Mouse (Mus musculus) heart, embryonic 12.5 days (tissue): ENCODE results near the gene Mif. TPM values are rescaled to one million over a fixed set of nuclear protein-coding genes. Genes with fewer than 3 reads are reported as not detected.

Experiments
- ATAC-seq: fragments of 200-750 bp; cut with Nextera tagmentation; 2 replicates; pipeline ENCODE4 v1.8.0; 2017; ENCODE audit warnings: moderate TSS enrichment, moderate library complexity; ENCODE audit not compliant: insufficient number of reproducible peaks, low FRiP score
- H3K27ac ChIP-seq: fragments of 300-500 bp; sonication (generic); 2 replicates; pipeline ENCODE4 v1.5.1; 2016; ENCODE audit warnings: mild to moderate bottlenecking, moderate library complexity; ENCODE audit not compliant: poor library complexity, severe bottlenecking
- H3K27me3 ChIP-seq: fragments of 300-500 bp; sonication (generic); replicated peaks from 2 replicates; pipeline ENCODE4 v1.6.1; 2016; ENCODE audit warnings: mild to moderate bottlenecking, moderate library complexity
- H3K36me3 ChIP-seq: fragments of 300-500 bp; sonication (generic); 2 replicates; pipeline ENCODE4 v1.6.1; 2016; ENCODE audit warnings: mild to moderate bottlenecking, moderate library complexity
- H3K4me1 ChIP-seq: fragments of 300-500 bp; sonication (generic); replicated peaks from 2 replicates; pipeline ENCODE4 v1.6.1; 2016; ENCODE audit warnings: mild to moderate bottlenecking
- H3K4me2 ChIP-seq: fragments of 300-500 bp; sonication (generic); 2 replicates; pipeline ENCODE4 v1.6.1; 2016; ENCODE audit warnings: mild to moderate bottlenecking, moderate library complexity
- H3K4me3 ChIP-seq: fragments of 300-500 bp; sonication (generic); 2 replicates; pipeline ENCODE4 v1.5.1; 2016; ENCODE audit warnings: mild to moderate bottlenecking
- H3K9ac ChIP-seq: fragments of 300-500 bp; sonication (generic); 2 replicates; pipeline ENCODE4 v1.6.1; 2016; ENCODE audit warnings: mild to moderate bottlenecking, moderate library complexity
- H3K9me3 ChIP-seq: fragments of 300-500 bp; sonication (generic); replicated peaks from 2 replicates; pipeline ENCODE4 v1.6.1; 2016; ENCODE audit warnings: mild to moderate bottlenecking, moderate library complexity
- WGBS: fragments of 180-500 bp; shearing (Covaris S2); methylation state at CpG from one replicate; pipeline ENCODE4 v1.1.7; 2016; 5-methylcytosine and 5-hydroxymethylcytosine counted together
- polyA plus RNA-seq: library from polyadenylated mRNA; unstranded; fragments of >200 nt; fragmentation: Nextera tagmentation; extraction: Ambion mirVana; gene quantifications from 2 replicates; pipeline ENCODE4 v1.2.1, GENCODE M21; 2016

Mif gene
- polyA plus RNA-seq, 1 experiment from 2014 or later: 2,393 TPM

GRCm38 (mm10) chr10:75835307-75835706 is 24.7 kb downstream of the Mif start:
- H3K9ac ChIP-seq: peak overlapping the region; percentile 26; the same call in 1 of the 2 replicates
- H3K27ac ChIP-seq: no peak overlapping the region
- peak overlapping the region; percentile 81 for H3K4me2 ChIP-seq
- H3K36me3 ChIP-seq: no peaks in the 10 kb centered on the region
- WGBS: under 1% methylated on average over 10 of the region's 10 CpGs
- no peaks in the 10 kb centered on the region for H3K9me3 ChIP-seq
- peak overlapping the region; percentile 30 for H3K4me3 ChIP-seq
- peaks cover 21% of the 10 kb centered on the region for H3K4me1 ChIP-seq
- H3K27me3 ChIP-seq: peaks cover 1% of the 10 kb centered on the region
- ATAC-seq: no peak

DNA sequence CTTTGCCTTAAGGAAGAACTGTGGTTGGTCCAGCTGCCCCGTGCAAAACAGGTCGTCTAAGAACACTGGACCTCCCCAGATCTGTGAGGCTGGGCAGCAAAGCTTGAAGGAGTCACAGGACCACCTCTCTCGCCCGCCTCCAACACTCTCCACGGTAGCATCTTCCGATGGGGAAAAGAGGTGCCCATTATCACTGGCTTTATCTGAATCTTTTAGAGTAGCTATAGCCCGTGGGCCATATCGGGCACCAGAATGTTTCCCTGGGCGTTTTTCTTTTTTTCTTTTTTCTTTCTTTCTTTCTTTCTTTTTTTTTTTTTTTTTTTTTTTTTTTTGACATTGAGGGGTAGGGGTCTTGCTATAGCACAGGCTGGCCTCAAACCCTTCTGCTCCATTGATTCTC is 25.3 kb downstream of the Mif start:
- Histone ChIP-seq H3K4me2 (peak overlapping the region; percentile 81), H3K9me3 (no peaks in the 10 kb centered on the region), H3K27me3 (no peaks in the 10 kb centered on the region; the same call in 1 of the 2 replicates), H3K36me3 (no peaks in the 10 kb centered on the region), H3K4me3 (peak overlapping the region; percentile 47), H3K9ac (peak overlapping the region; percentile 68), H3K27ac (no peak overlapping the region), H3K4me1 (peaks cover 21% of the 10 kb centered on the region)
- 4% methylated on average over 9 of the region's 9 CpGs for WGBS
- no peak for ATAC-seq

DNA sequence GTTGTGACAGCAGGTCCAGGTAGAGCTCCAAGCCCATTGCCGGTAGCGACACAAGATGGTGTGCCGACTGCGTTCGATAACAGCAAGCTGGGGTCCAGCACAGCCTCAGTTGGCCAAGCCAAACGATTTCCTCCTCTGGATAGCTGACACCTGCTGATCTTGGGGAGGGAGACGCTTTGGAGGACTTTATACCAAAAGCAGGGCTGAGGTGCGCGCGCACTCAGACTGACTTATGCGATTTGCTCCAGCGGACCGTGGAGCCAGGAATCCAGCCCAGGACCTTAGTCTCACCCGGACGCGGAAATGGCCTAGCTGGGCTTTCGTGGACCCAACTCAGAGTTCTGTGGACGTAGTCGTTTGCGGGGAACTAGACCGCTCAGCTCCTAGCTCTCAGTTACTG is 25.8 kb downstream of the Mif start:
- under 1% methylated on average over 21 of the region's 21 CpGs for WGBS
- H3K4me2 ChIP-seq: peak overlapping the region; percentile 81
- H3K9me3 ChIP-seq: no peaks in the 10 kb centered on the region
- H3K4me3 ChIP-seq: peak overlapping the region; percentile 47
- H3K36me3 ChIP-seq: no peaks in the 10 kb centered on the region
- peaks cover 21% of the 10 kb centered on the region for H3K4me1 ChIP-seq
- H3K27me3 ChIP-seq: no peaks in the 10 kb centered on the region; the same call in 1 of the 2 replicates
- no peak overlapping the region for H3K27ac ChIP-seq
- H3K9ac ChIP-seq: peak overlapping the region; percentile 68
- ATAC-seq: 0 out of 2 replicates have a peak, but pooled peaks have one; percentile 10

GRCm38 (mm10) chr10:75833456-75834080 is 26.5 kb downstream of the Mif start:
- peak overlapping the region; percentile 68; the same call in 1 of the 2 replicates for H3K9ac ChIP-seq
- no peak overlapping the region for H3K27ac ChIP-seq
- H3K4me3 ChIP-seq: peak overlapping the region; percentile 47
- no peak for ATAC-seq
- H3K9me3 ChIP-seq: no peaks in the 10 kb centered on the region
- H3K4me1 ChIP-seq: peaks cover 21% of the 10 kb centered on the region
- no peaks in the 10 kb centered on the region for H3K36me3 ChIP-seq
- H3K4me2 ChIP-seq: peak overlapping the region; percentile 81
- 13% methylated on average over 21 of the region's 21 CpGs for WGBS
- no peaks in the 10 kb centered on the region; the same call in 1 of the 2 replicates for H3K27me3 ChIP-seq

DNA sequence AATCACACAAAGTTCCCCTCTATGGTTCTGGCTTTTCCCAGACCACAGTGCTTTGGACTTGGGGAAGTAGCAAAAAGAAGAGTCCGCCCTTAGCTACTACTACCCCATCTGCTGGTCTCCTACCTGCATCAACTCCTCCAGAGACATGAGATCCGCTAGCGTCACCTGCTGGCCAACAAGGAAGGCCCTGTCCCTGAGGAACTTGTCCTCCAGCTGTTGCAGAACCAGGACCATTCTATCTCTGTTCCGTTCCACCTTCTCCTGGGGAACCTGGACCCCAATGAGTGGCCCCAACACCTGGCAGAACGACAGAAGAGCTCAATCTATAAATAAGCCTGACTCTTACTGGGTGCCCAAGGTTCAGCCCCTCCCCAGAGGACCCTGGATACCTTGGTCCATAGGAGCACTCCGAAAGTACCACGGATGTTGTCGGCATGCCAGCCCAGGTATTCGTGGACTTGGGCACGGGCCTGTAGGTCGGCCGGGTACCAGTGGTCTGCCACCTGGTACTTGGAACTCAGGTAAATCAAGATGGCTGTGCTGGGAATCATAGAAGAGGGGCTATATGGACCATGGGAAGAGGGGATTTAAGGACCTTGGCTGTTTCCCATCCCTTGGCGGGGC is 27.7 kb downstream of the Mif start:
- H3K9ac ChIP-seq: no peak overlapping the region
- no peak overlapping the region for H3K27ac ChIP-seq
- H3K4me1 ChIP-seq: peaks cover 16% of the 10 kb centered on the region
- no peak overlapping the region for H3K4me2 ChIP-seq
- no peak for ATAC-seq
- 52% methylated on average over 13 of the region's 13 CpGs for WGBS
- no peaks in the 10 kb centered on the region; the same call in 1 of the 2 replicates for H3K27me3 ChIP-seq
- H3K4me3 ChIP-seq: no peak overlapping the region
- H3K9me3 ChIP-seq: no peaks in the 10 kb centered on the region
- H3K36me3 ChIP-seq: no peaks in the 10 kb centered on the region

DNA sequence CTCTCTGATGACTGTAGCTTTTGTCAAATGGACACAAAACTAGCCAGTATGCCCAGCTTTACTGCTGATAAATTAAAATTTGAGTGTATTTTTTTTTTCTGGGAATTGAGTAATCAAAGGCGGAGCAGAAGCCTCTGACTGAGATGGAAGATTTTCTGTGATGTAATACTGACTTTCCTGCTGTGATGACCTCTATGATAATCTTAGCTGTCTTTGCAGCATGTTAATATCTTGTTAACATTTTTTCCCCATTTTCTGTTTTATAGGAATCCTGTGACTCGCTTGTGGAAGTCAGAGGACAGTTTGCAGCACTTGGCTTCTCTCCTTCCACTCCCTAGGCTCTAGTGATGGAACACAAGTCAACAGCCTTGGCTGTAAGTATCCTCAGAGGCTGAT is 29.8 kb downstream of the Mif start:
- Histone ChIP-seq H3K27ac (no peak overlapping the region), H3K36me3 (no peaks in the 10 kb centered on the region), H3K27me3 (no peaks in the 10 kb centered on the region; the same call in 1 of the 2 replicates), H3K4me1 (peaks cover 12% of the 10 kb centered on the region), H3K4me3 (no peak overlapping the region), H3K4me2 (no peak overlapping the region), H3K9me3 (no peaks in the 10 kb centered on the region), H3K9ac (no peak overlapping the region)
- ATAC-seq: no peak
- 78% methylated on average over 2 of the region's 2 CpGs for WGBS

GRCm38 (mm10) chr10:75829529-75830274 is 30.3 kb downstream of the Mif start:
- 73% methylated on average over 2 of the region's 2 CpGs for WGBS
- H3K4me3 ChIP-seq: no peak overlapping the region
- H3K4me2 ChIP-seq: no peak overlapping the region
- peaks cover 6% of the 10 kb centered on the region; the same call in 1 of the 2 replicates for H3K4me1 ChIP-seq
- 0 out of 2 replicates have a peak, but pooled peaks cover under 1% of the 10 kb centered on the region for H3K9me3 ChIP-seq
- ATAC-seq: no peak
- no peak overlapping the region for H3K9ac ChIP-seq
- H3K27ac ChIP-seq: no peak overlapping the region
- no peaks in the 10 kb centered on the region for H3K36me3 ChIP-seq
- H3K27me3 ChIP-seq: no peaks in the 10 kb centered on the region; the same call in 1 of the 2 replicates

DNA sequence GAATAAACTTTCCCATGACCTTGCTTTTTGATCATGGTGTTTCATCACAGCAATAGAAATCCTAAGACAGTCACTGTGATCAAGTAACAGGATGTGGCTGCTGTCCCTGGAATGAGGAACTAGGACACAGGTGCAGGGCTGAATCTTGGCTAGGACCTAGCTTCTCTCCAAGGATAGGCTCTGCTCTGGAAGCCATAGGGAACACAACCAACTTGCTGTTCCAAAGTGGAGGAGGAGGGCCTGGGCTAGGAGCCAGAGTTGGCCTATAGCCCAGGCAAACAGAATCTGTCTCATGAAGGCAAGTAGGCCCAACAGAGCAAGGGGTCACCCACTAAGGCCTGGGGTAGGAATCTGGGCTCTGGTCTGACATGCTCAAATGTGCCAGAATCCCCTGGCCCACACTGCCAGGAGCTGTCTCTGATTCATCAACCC is 31.5 kb downstream of the Mif start:
- no peak overlapping the region for H3K27ac ChIP-seq

DNA sequence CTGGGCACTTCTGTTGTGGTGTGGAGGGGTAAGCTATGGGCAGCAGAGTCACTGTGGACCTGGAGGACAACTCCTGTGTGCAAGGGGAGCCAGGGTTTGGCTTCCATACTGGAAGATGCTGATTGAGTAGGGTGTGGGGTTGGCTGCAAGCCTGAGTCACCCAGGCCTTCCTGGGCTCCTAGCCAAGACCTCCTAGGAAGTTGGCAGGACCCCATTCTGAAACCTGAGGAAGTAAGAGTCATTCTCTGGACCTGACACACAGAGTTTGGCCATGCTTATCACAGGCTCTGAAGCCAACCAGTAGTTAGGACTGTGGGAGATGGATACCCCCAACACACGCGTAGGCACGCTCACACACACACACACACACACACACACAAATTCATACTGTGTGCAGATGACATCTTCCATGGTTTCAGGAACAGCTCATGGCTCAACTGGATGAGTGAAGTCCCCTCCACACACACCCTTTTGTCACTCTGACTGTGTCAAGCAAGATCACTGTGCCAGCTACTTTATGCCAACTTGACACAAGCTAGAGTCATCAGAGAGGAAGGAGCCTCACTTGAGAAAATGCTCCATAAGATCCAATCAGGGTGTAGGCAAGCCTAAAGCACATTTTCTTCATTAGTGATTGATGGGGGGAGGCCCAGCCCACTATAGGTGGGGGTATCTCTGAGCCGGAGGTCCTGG is 32.2 kb downstream of the Mif start:
- H3K27ac ChIP-seq: no peak overlapping the region
- H3K4me2 ChIP-seq: no peak overlapping the region
- 76% methylated on average over 4 of the region's 4 CpGs for WGBS
- no peak overlapping the region for H3K9ac ChIP-seq
- H3K36me3 ChIP-seq: no peaks in the 10 kb centered on the region
- H3K4me3 ChIP-seq: no peak overlapping the region
- H3K27me3 ChIP-seq: no peaks in the 10 kb centered on the region
- 0 out of 2 replicates have a peak, but pooled peaks cover 8% of the 10 kb centered on the region for H3K9me3 ChIP-seq
- 0 out of 2 replicates have a peak, but pooled peaks have one; percentile 11 for ATAC-seq
- 0 out of 2 replicates have a peak, but pooled peaks cover 4% of the 10 kb centered on the region for H3K4me1 ChIP-seq

More for the DNA sequence above, 31.5 kb downstream of the Mif start:
- Histone ChIP-seq H3K36me3 (no peaks in the 10 kb centered on the region), H3K9ac (no peak overlapping the region), H3K4me1 (0 out of 2 replicates have a peak, but pooled peaks cover 4% of the 10 kb centered on the region), H3K4me2 (no peak overlapping the region), H3K9me3 (0 out of 2 replicates have a peak, but pooled peaks cover 2% of the 10 kb centered on the region), H3K27me3 (no peaks in the 10 kb centered on the region; the same call in 1 of the 2 replicates), H3K4me3 (no peak overlapping the region)
- ATAC-seq: no peak

DNA sequence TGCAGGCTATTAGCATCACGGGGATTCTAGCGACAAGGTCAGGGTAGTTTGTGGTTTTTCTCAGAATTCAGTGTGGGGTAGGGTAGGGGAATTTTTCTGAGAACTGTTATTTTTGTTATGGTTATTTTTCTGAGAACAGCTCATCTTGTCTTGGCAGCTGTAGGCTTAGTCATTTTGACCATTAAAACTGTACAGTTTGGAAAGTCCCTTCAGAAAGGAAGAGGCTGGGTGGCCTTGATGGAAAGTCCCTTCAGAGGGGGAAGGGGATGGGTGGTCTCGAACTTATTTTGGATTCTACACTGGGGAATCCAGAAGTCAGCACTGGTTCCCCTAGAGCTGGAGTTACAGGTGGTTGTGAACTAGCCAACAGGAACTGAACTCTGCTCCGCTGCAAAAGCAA is 35.5 kb downstream of the Mif start:
- WGBS: 74% methylated on average over 4 of the region's 4 CpGs
- H3K4me1 ChIP-seq: 0 out of 2 replicates have a peak, but pooled peaks cover 4% of the 10 kb centered on the region
- H3K4me3 ChIP-seq: no peak overlapping the region
- H3K9me3 ChIP-seq: 0 out of 2 replicates have a peak, but pooled peaks cover 8% of the 10 kb centered on the region
- H3K4me2 ChIP-seq: no peak overlapping the region
- no peak overlapping the region for H3K27ac ChIP-seq
- no peaks in the 10 kb centered on the region for H3K36me3 ChIP-seq
- no peak overlapping the region for H3K9ac ChIP-seq
- no peaks in the 10 kb centered on the region for H3K27me3 ChIP-seq
- ATAC-seq: no peak
